Mouse (Mus musculus) liver, adult 2 months (tissue): ENCODE data around the gene Epsti1. TPM values are rescaled to one million over a fixed set of nuclear protein-coding genes. Genes with fewer than 3 reads are reported as not detected.
A peak's percentile ranks its signal among the peaks of the same experiment; 100 is the strongest.

ENCODE experiments used
- DNase-seq: peaks from one replicate; pipeline ENCODE4 v3.0.0-alpha.2; 2011; ENCODE audit warnings: low read depth, low spot score; ENCODE audit errors: extremely low read depth
- H3K27ac ChIP-seq: fragments of 200-500 bp; replicated peaks from 2 replicates; pipeline ENCODE4 v1.5.1; 2012; ENCODE audit warnings: low read depth, mild to moderate bottlenecking, control low read depth, inconsistent platforms, low read length; ENCODE audit not compliant: insufficient read depth
- H3K27me3 ChIP-seq: fragments of 200-500 bp; 2 replicates; pipeline ENCODE4 v1.6.1; 2012; ENCODE audit warnings: mild to moderate bottlenecking, moderate library complexity, low read length, inconsistent platforms; ENCODE audit not compliant: control insufficient read depth, insufficient read depth
- H3K36me3 ChIP-seq: fragments of 200-500 bp; 2 replicates; pipeline ENCODE4 v1.6.1; 2012; ENCODE audit warnings: low read length, inconsistent platforms; ENCODE audit not compliant: control insufficient read depth, insufficient read depth
- H3K4me1 ChIP-seq: fragments of 200-500 bp; 2 replicates; pipeline ENCODE4 v1.6.1; 2011; ENCODE audit warnings: low read length; ENCODE audit not compliant: control insufficient read depth, insufficient read depth
- H3K4me3 ChIP-seq: fragments of 200-500 bp; 2 replicates; pipeline ENCODE4 v1.5.1; 2011; ENCODE audit warnings: low read depth, mild to moderate bottlenecking, control low read depth, low read length, moderate library complexity; ENCODE audit not compliant: insufficient read depth
- H3K79me2 ChIP-seq: fragments of 200-500 bp; 2 replicates; pipeline ENCODE4 v1.6.1; 2012; ENCODE audit warnings: inconsistent platforms, mild to moderate bottlenecking, low read length, moderate library complexity; ENCODE audit not compliant: control insufficient read depth, insufficient read depth
- H3K9ac ChIP-seq: fragments of 200-500 bp; 2 replicates; pipeline ENCODE4 v1.6.1; 2012; ENCODE audit warnings: low read depth, mild to moderate bottlenecking, control low read depth, inconsistent platforms, low read length
- CTCF ChIP-seq: fragments of 200-500 bp; IDR thresholded peaks from 2 replicates; pipeline ENCODE4 v1.5.1; 2011; ENCODE audit warnings: low read depth, low read length, control low read depth
- POLR2A ChIP-seq: fragments of 200-500 bp; IDR thresholded peaks from 2 replicates; pipeline ENCODE4 v1.6.1; 2011; ENCODE audit warnings: low read length, control low read depth; ENCODE audit not compliant: insufficient read depth; ENCODE audit errors: extremely low read depth
- WGBS: fragments of 180-500 bp; shearing (Covaris S2); methylation state at CpG from one replicate; pipeline ENCODE4 v1.1.7; 2018; 5-methylcytosine and 5-hydroxymethylcytosine counted together
- polyA plus RNA-seq: library from polyadenylated mRNA; depleted of rRNA; stranded (reverse); fragments of >200 nt; gene quantifications from 2 replicates; pipeline ENCODE4 v1.2.3, GENCODE M21; 2012
- total RNA-seq: library from RNA; depleted of rRNA; stranded (reverse); fragments of >200 nt; gene quantifications from 2 replicates; pipeline ENCODE4 v1.2.3, GENCODE M21; 2014

Gene Epsti1
- total and polyA plus RNA-seq, 2 experiments = 1.4 to 5.9 TPM

- WGBS = 53% methylated on average over 3 of the region's 3 CpGs
- H3K27me3 ChIP-seq = no peaks in the 10 kb centered on the region
- TF ChIP-seq CTCF (peak; percentile 16; the same call in 1 of the 2 replicates), POLR2A (no peak)
- no peaks in the 10 kb centered on the region for H3K36me3 ChIP-seq
- no peak overlapping the region for H3K27ac ChIP-seq
- no peaks in the 10 kb centered on the region for H3K4me1 ChIP-seq
- DNase-seq = no peak
- H3K9ac ChIP-seq = no peak overlapping the region
- no peaks in the 10 kb centered on the region for H3K79me2 ChIP-seq
- no peak overlapping the region for H3K4me3 ChIP-seq
Measured at GRCm38 (mm10) chr14:77926718-77927117, 22.7 kb downstream of the Epsti1 start.

- Histone ChIP-seq H3K27me3 (no peaks in the 10 kb centered on the region), H3K36me3 (no peaks in the 10 kb centered on the region), H3K79me2 (no peaks in the 10 kb centered on the region), H3K27ac (no peak overlapping the region), H3K9ac (no peak overlapping the region), H3K4me1 (peaks cover 9% of the 10 kb centered on the region), H3K4me3 (no peak overlapping the region)
- 29% methylated on average over 6 of the region's 6 CpGs for WGBS
- peak; percentile 18; the same call in 1 of the 2 replicates for TF ChIP-seq CTCF
- TF ChIP-seq POLR2A = no peak
- DNase-seq = peak; percentile 33
Measured at GRCm38 (mm10) chr14:77928021-77928420, 24.0 kb downstream of the Epsti1 start.

- no peak for TF ChIP-seq CTCF
- no peak for TF ChIP-seq POLR2A
- Histone ChIP-seq H3K27me3 (no peaks in the 10 kb centered on the region), H3K79me2 (no peaks in the 10 kb centered on the region), H3K9ac (no peak overlapping the region), H3K4me3 (no peak overlapping the region), H3K36me3 (no peaks in the 10 kb centered on the region), H3K27ac (no peak overlapping the region), H3K4me1 (peaks cover 9% of the 10 kb centered on the region)
- 90% methylated on average over 5 of the region's 5 CpGs for WGBS
- DNase-seq = no peak
Measured at GRCm38 (mm10) chr14:77928653-77929052, 24.6 kb downstream of the Epsti1 start.

- WGBS = 72% methylated on average over 2 of the region's 2 CpGs
- H3K4me1 ChIP-seq = peaks cover 9% of the 10 kb centered on the region
- H3K27me3 ChIP-seq = no peaks in the 10 kb centered on the region
- no peak overlapping the region for H3K27ac ChIP-seq
- no peak overlapping the region for H3K4me3 ChIP-seq
- no peak overlapping the region for H3K9ac ChIP-seq
- TF ChIP-seq CTCF = no peak
- no peak for TF ChIP-seq POLR2A
- H3K36me3 ChIP-seq = no peaks in the 10 kb centered on the region
- H3K79me2 ChIP-seq = no peaks in the 10 kb centered on the region
- DNase-seq = no peak
Measured at GRCm38 (mm10) chr14:77929139-77929678, 25.2 kb downstream of the Epsti1 start.

- no peak overlapping the region for H3K27ac ChIP-seq
- no peaks in the 10 kb centered on the region for H3K27me3 ChIP-seq
- WGBS = 35% methylated on average over 12 of the region's 12 CpGs
- peaks cover 9% of the 10 kb centered on the region for H3K4me1 ChIP-seq
- no peak for TF ChIP-seq POLR2A
- DNase-seq = peak; percentile 28
- H3K36me3 ChIP-seq = no peaks in the 10 kb centered on the region
- no peak overlapping the region for H3K9ac ChIP-seq
- H3K4me3 ChIP-seq = no peak overlapping the region
- H3K79me2 ChIP-seq = no peaks in the 10 kb centered on the region
Measured at GRCm38 (mm10) chr14:77932150-77933047, 28.4 kb downstream of the Epsti1 start.

GRCm38 (mm10) chr14:77933243-77933642 is 29.2 kb downstream of the Epsti1 start:
- no peaks in the 10 kb centered on the region for H3K36me3 ChIP-seq
- no peak overlapping the region for H3K9ac ChIP-seq
- no peak overlapping the region for H3K27ac ChIP-seq
- H3K4me1 ChIP-seq = peaks cover 9% of the 10 kb centered on the region
- WGBS = 66% methylated on average over 5 of the region's 5 CpGs
- H3K4me3 ChIP-seq = no peak overlapping the region
- DNase-seq = no peak
- H3K79me2 ChIP-seq = no peaks in the 10 kb centered on the region
- TF ChIP-seq POLR2A = no peak
- H3K27me3 ChIP-seq = no peaks in the 10 kb centered on the region
